Mouse (Mus musculus): ENCODE results near the gene Snx30. TPM values are rescaled to one million over a fixed set of nuclear protein-coding genes. Genes with fewer than 3 reads are reported as not detected.

Snx30 gene
- polyA plus RNA-seq, 1 experiment, result 2.5 TPM

DNA sequence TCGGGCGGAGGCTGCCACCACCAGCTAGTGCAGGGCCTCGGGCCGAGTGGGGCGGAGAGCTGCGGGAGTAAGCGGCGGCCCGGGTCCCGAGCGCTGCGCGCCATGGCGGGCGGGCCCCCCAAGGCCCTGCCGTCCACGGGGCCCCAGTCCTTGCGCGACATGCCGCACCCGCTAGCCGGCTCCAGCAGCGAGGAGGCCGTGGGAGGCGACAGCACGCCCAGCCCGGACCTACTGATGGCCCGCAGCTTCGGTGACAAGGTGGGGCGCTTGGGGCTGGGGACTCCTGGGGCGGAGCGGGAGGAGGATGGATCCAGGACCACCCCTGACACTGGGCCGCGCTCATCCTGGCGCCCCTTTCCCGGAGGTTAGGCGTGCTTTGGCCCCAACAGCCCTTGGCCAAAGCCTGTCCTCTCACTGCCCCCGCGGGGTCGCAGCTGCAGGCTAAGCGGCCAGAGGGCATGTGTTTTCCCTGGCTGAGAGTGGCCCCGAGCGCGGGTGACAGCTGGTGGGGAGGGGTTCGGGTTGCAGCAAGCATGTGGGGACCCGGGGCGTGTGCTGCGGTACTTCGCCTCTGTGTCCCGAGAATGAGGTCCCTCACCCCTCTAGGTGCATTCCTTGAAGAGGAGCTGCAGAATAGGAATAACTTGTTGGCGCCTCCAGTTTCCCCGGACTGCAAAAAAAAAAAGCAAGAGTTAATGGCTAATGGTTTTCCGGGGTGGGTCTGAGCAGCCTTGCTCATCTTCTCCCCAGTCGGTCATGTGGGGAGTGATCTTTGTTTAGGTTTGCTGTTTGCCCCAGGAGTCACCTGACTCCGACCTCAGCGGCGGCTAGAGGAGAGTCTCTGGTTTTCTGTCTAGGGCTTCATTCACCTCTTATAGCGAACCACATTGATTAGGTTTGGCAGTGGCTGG lies 583 bp downstream of the Snx30 start:
- H3K4me3 ChIP-seq (ENCODE audit: insufficient read depth, low read depth, low read length), result peak overlapping the region; percentile 90
- H3K4me1 ChIP-seq (ENCODE audit: control insufficient read depth, insufficient read depth, insufficient read length, low read length), result no peaks in the 10 kb centered on the region
- peak overlapping the region; percentile 29; the same call in 1 of the 2 replicates for H3K27ac ChIP-seq (replicated peaks; ENCODE audit: low read depth, low read length)

- 0 out of 2 replicates have a peak overlapping the region, but pooled peaks have one; percentile 3 for H3K27ac ChIP-seq (replicated peaks; ENCODE audit: low read depth, low read length)
- H3K4me3 ChIP-seq (ENCODE audit: insufficient read depth, low read depth, low read length), result peak overlapping the region; percentile 90
- H3K4me1 ChIP-seq (ENCODE audit: control insufficient read depth, insufficient read depth, insufficient read length, low read length), result no peaks in the 10 kb centered on the region
These were observed 1.2 kb downstream of the Snx30 start for GRCm38 (mm10) chr4:59806879-59807195.

- Histone ChIP-seq H3K27ac (replicated peaks; ENCODE audit: low read depth, low read length) (no peak overlapping the region), H3K4me1 (ENCODE audit: control insufficient read depth, insufficient read depth, insufficient read length, low read length) (no peaks in the 10 kb centered on the region), H3K4me3 (ENCODE audit: insufficient read depth, low read depth, low read length) (no peak overlapping the region)
These were observed 1.9 kb downstream of the Snx30 start for GRCm38 (mm10) chr4:59807521-59807920.

DNA sequence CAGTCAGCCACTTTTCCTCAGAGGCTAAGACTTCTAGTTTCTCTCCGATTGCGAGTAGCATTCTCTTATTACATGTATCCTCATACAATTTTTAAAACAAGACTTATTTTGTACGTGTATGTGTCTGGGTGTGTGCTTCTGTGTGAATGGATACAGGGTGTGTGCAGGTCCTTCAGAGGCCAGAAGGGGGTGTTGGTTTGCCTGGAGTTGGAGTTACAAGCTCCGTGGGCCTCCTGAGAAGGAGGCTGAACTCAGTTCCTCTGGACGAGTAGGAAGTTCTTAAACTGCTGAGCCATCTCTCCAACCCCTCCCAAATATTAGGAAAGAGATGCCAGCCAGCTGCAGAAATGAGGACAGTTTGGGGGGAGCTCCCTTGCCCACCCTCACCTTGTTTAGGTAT lies 2.8 kb downstream of the Snx30 start:
- no peaks in the 10 kb centered on the region for H3K4me1 ChIP-seq (ENCODE audit: control insufficient read depth, insufficient read depth, insufficient read length, low read length)
- H3K27ac ChIP-seq (replicated peaks; ENCODE audit: low read depth, low read length), result no peak overlapping the region
- no peak overlapping the region for H3K4me3 ChIP-seq (ENCODE audit: insufficient read depth, low read depth, low read length)

DNA sequence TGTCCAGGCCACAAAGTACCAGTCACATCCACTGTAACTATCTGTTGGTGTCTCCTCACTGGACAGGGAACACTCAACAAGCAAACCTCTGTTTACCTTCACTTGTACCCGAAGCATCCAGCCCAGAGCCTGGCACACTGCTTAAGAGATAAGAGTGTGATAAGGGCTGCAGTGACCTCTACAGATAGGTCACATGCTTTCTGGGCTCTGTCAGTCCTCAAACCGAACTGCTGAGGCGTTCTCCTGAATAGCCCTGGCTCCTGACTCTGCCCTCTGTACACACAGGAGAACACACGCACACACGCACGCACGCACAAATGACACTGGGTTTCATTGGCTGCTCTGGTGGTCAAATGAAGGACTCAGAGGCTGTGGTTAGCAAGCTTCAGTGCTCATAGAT lies 8.5 kb downstream of the Snx30 start:
- Histone ChIP-seq H3K4me1 (ENCODE audit: control insufficient read depth, insufficient read depth, insufficient read length, low read length) (peaks cover 8% of the 10 kb centered on the region), H3K27ac (replicated peaks; ENCODE audit: low read depth, low read length) (no peak overlapping the region), H3K4me3 (ENCODE audit: insufficient read depth, low read depth, low read length) (no peak overlapping the region)

DNA sequence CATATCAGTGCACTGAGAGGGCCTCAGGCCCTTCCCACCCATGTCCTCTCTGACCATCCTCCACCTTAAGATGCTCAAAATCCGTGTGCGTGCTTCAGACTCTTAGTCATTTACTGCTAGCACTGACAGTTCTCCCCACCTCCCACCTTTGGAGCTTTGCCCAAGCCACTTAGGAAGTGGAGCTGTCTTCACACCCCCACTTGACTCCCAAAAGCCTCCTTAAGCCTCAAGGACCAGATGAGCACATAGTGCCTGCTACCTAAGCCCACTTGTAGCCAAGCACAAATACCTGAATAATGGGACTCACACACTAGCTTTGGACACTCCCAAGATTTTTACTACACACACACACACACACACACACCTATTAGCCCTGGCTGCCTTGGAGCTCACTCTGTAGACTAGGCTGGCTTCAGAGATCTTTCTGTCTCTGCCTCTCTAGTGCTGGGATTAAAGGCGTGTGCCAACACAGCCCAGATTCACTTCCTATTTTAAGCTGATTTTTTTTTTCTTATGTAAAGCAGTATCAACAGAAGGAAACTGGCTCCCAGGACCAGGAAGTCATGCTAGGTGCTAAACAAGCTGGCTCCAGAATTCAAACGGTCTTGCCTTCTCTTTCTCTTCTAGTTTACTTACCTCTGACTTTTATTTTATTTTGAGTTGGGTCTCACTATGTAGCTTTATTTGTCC lies 9.6 kb downstream of the Snx30 start:
- peaks cover 8% of the 10 kb centered on the region for H3K4me1 ChIP-seq (ENCODE audit: control insufficient read depth, insufficient read depth, insufficient read length, low read length)
- H3K4me3 ChIP-seq (ENCODE audit: insufficient read depth, low read depth, low read length), result no peak overlapping the region
- H3K27ac ChIP-seq (replicated peaks; ENCODE audit: low read depth, low read length), result no peak overlapping the region; the same call in 1 of the 2 replicates

GRCm38 (mm10) chr4:59816016-59816415 lies 10.4 kb downstream of the Snx30 start:
- Histone ChIP-seq H3K4me1 (ENCODE audit: control insufficient read depth, insufficient read depth, insufficient read length, low read length) (peaks cover 8% of the 10 kb centered on the region), H3K4me3 (ENCODE audit: insufficient read depth, low read depth, low read length) (no peak overlapping the region), H3K27ac (replicated peaks; ENCODE audit: low read depth, low read length) (no peak overlapping the region)

- Histone ChIP-seq H3K27ac (replicated peaks; ENCODE audit: low read depth, low read length) (no peak overlapping the region), H3K4me1 (ENCODE audit: control insufficient read depth, insufficient read depth, insufficient read length, low read length) (peaks cover 8% of the 10 kb centered on the region), H3K4me3 (ENCODE audit: insufficient read depth, low read depth, low read length) (no peak overlapping the region)
These were observed 10.8 kb downstream of the Snx30 start for GRCm38 (mm10) chr4:59816477-59816876.

DNA sequence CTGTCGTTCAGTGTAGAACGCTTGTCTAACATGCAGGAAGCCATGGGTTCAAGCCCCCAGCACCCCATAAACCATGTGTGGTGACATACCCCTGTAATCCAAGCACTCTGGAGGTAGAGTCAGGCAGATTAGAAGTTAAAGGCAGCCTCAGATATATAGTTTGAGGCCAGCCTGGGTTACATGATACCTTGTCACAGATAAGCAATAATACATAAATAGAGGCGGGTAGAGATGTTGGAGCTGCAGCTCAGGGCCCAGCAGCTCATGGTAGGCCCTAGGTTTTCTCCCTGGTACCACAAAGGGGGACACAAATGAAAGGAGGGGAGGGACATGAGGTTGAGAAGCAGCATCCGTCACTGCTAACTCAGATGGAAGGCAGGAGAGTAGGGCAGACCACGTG lies 12.2 kb downstream of the Snx30 start:
- H3K4me3 ChIP-seq (ENCODE audit: insufficient read depth, low read depth, low read length), result no peak overlapping the region
- peaks cover 8% of the 10 kb centered on the region for H3K4me1 ChIP-seq (ENCODE audit: control insufficient read depth, insufficient read depth, insufficient read length, low read length)
- H3K27ac ChIP-seq (replicated peaks; ENCODE audit: low read depth, low read length), result no peak overlapping the region

GRCm38 (mm10) chr4:59818498-59818897 lies 12.9 kb downstream of the Snx30 start:
- no peak overlapping the region for H3K27ac ChIP-seq (replicated peaks; ENCODE audit: low read depth, low read length)
- peaks cover 8% of the 10 kb centered on the region for H3K4me1 ChIP-seq (ENCODE audit: control insufficient read depth, insufficient read depth, insufficient read length, low read length)
- H3K4me3 ChIP-seq (ENCODE audit: insufficient read depth, low read depth, low read length), result no peak overlapping the region

GRCm38 (mm10) chr4:59819054-59819472 lies 13.4 kb downstream of the Snx30 start:
- Histone ChIP-seq H3K27ac (replicated peaks; ENCODE audit: low read depth, low read length) (no peak overlapping the region), H3K4me3 (ENCODE audit: insufficient read depth, low read depth, low read length) (no peak overlapping the region), H3K4me1 (ENCODE audit: control insufficient read depth, insufficient read depth, insufficient read length, low read length) (peaks cover 8% of the 10 kb centered on the region)

GRCm38 (mm10) chr4:59819477-59820022 lies 13.9 kb downstream of the Snx30 start:
- peaks cover 6% of the 10 kb centered on the region for H3K4me1 ChIP-seq (ENCODE audit: control insufficient read depth, insufficient read depth, insufficient read length, low read length)

DNA sequence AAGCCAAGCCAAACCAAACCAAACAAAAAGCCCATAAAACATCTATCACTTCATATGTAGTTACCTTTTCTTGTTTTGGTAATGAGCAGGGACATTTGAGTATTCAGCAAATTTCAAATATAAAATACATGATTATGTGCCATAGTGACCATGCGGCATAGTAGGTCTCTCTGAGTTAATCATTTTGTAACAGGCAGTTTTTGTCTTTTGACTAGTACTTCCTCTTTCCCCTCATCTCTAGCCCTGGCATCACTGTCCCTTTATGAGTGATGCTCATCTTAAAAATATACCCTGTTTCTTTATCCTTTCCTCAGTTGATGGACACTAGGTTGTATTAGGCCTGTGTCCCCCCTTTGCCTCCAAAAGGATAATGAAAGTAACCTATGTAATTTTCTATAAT lies 15.9 kb downstream of the Snx30 start:
- Histone ChIP-seq H3K27ac (replicated peaks; ENCODE audit: low read depth, low read length) (no peak overlapping the region), H3K4me1 (ENCODE audit: control insufficient read depth, insufficient read depth, insufficient read length, low read length) (peaks cover 2% of the 10 kb centered on the region; the same call in 1 of the 2 replicates), H3K4me3 (ENCODE audit: insufficient read depth, low read depth, low read length) (no peak overlapping the region)

More at GRCm38 (mm10) chr4:59819477-59820022, 13.9 kb downstream of the Snx30 start:
- H3K4me3 ChIP-seq (ENCODE audit: insufficient read depth, low read depth, low read length), result no peak overlapping the region
- H3K27ac ChIP-seq (replicated peaks; ENCODE audit: low read depth, low read length), result no peak overlapping the region

DNA sequence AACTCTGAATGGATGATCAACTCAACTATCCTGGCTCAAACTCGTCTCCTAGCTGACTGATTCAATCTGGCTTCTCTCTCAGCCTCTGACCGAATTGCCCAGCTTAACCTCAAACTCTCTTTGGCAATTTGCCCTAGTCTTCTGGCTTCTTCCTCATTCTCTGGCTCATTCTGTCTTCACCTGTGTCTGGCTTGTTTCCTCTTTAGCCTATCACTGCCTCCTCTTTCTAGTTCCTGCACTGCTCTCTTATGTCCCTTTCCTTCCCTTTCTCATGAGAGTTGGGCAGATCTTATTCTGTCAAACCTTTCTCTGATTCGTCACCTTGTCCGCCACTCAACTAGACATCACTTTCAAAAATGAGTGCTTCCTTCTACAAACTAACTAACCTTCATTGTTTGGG lies 16.5 kb downstream of the Snx30 start:
- H3K4me3 ChIP-seq (ENCODE audit: insufficient read depth, low read depth, low read length), result no peak overlapping the region
- peaks cover 2% of the 10 kb centered on the region; the same call in 1 of the 2 replicates for H3K4me1 ChIP-seq (ENCODE audit: control insufficient read depth, insufficient read depth, insufficient read length, low read length)

DNA sequence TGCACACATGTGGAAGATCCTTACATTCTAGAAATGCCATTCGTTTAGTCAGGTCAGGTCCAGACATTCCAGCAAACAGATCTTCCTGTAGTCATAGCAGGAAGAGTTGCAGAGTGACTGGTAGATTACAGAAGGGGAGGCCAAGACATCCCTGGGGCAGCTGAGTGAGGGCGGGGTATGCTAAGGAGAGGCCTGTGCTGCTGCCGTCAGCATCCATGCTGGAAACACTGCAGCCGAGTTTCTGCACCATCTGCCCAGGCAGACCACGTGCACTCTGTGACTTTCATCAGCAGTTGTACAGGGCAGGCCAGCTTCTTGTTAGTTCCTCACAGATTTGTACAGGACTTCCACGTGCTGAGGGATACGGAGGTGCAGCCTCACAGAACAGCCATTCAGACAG lies 17.8 kb downstream of the Snx30 start:
- no peak overlapping the region for H3K4me3 ChIP-seq (ENCODE audit: insufficient read depth, low read depth, low read length)
- H3K27ac ChIP-seq (replicated peaks; ENCODE audit: low read depth, low read length), result no peak overlapping the region
- peaks cover 2% of the 10 kb centered on the region; the same call in 1 of the 2 replicates for H3K4me1 ChIP-seq (ENCODE audit: control insufficient read depth, insufficient read depth, insufficient read length, low read length)

More for the DNA sequence above, 16.5 kb downstream of the Snx30 start:
- no peak overlapping the region for H3K27ac ChIP-seq (replicated peaks; ENCODE audit: low read depth, low read length)

Measured in brown adipose tissue, adult 24 weeks (tissue).